Mouse (Mus musculus): Measurements from ENCODE around the gene Cep170b.

The Cep170b gene

DNA sequence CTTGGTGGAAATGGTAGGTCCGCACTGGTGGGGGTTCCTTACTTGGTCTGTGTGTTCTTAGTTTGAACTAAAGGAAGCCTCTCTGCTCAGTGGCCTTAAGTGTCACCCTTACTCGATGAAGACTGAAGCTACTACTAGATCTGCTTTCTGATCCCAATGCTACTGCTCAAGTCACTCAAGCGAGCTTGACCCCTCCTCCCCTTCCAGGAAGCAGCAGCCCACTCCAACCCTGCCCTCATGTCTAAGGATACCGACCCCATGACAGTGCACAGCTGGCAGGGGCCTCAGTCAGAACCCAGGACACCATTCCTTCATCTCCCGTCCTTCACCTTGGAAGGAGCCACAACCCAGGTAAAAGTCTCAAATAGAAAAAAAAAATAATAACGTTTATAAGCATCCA, at the start of gene Cep170b:
Gene Cep170b (plus strand): TSS at position 240 of the 400 bp plus-strand sequence.
- in situ Hi-C loops (cut with MboI, MseI): no loop called here

DNA sequence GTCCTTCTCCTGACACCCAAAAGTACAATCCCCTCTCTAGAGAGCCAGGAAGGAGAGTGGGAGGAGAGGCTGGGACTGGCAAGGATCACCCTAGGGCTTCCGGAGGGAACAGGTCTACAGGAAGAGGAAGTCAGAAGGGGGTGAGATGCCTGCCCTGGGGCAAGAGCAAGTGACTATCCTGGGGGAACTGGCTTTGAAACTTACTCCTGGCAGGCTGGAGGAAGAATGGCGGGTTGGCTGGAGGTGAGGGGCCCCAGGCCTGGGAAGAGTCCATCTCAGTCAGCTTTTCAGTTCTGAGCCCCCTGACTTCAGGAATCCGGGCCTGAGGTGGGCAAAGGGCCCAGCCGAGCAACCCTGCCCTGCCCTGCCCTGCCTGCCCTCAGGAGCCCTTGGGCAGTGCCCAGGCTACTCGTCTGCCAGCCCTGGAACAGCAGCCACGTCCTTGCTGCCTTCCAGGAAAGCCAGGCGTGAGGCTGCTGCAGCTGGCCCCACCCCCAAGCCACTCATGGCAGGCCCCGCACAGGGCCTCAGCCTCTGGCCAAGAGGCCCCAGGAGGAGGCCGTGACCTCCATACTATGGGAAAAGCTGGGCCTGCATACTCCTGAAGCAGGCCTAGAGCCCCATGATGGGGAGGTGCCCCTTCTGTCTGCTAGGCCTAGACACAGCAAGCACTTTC, 49.4 kb upstream of the Cep170b start:
- in situ Hi-C loops (cut with MboI, MseI): no loop called here

DNA sequence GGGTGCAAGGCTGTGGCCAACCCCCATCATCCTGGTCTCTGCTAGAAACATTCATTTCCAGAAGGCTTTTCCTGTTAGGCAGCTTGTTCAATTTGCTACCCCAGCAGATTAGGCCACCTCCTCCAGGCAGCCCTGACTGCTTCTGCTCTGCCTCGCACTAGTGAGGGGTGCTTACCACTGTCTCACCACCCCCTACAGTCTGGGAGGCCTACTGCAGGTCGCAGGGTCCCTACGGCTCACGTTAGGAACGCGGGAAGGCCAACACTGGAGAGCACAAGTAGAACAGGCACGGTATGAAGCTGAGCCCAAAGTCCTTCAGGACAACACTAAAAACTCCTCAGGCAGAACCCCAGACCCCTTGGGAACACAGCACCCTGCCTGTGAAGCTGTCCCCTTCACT, 48.4 kb upstream of the Cep170b start:
- in situ Hi-C loops (cut with MboI, MseI): no loop called here

DNA sequence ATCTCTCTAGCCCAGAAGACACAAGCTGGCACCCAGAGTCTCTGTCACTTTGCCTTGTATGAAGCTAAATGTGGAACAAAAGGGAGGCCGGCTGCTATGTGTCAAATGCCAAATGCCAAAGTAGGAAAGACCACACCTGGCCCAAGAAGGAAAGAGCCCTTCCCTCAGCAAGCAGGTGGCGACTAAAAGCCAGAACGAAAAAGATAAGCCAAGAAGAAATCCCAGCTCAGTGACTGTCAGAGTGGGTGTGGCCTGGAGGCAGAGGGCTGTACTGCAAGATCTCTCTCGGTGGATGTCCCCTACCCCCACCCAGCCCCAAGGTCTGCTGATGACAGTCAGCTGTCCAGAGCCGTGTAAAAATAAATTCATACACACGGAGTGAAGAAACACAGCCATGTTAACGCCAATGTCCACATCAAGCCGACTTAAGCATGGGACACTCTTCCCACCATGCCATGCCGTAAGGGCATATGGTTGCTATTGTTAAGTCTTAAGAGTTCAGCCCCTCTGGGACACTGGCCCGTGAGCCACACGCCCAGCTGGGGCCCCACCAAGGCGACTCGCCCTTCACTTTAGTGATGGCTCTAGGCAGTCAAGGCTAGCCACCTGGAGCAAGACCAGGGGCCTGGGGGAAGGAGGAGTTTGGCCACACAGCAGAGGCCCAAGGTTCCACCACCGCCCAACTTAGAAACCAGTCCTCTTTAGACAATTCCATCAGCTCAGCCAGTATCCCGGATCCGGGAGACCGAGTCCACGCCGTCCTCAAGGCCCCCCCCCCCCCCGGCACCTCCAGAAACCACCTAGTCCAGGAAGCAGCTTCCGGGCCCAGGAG, 47.3 kb upstream of the Cep170b start:
- in situ Hi-C loops (cut with MboI, MseI): no loop called here

GRCm38 (mm10) chr12:112673576-112674091, 46.6 kb upstream of the Cep170b start:
- in situ Hi-C loops (cut with MboI, MseI): no loop called here

DNA sequence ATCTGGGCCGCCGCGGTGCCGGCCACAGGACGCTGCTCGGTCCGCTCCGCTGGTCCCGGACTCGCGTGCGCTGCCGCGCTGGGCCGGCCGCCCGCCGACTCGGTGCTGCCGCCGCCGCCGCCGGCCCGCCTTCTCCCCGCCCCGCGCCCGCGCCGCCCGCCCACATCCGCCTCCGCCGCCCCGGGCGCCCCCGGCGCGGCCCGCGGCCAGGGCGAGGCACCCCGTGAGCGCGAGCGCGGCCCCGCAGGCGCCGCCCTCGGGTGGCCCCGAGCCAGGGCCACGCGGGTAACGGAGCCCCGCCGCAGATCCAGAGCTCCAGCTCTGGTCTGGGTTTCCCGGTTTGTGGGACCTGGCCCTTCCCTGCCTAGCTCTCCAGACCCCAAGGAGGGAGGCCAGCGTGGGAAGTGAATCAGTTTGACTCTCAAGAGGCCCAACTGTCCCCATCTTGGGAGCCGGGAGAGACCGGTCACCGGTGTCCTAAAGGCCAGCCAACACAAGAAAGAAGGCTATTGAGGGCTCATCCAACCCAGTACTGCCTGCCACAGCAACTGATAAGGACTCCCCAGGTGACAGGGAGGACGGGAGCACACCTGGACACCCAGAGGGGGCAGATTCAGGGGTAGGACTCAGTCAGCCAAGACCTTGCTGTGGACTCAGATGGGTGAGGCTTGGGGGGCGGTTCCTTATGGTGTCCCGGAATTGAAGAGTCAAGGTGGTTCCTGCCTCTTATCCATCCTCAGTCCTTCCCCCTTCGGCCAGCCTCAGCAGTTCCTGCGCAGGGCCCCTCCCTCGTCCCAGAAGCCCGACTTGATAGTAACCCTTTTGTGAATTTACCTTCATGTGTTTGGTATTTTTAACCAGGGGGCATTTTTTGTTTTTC, 45.9 kb upstream of the Cep170b start, which contains the start of gene Akt1:
Gene Akt1 (minus strand): TSS at position 753 of the 880 bp plus-strand sequence.
- in situ Hi-C loops (cut with MboI, MseI): no loop called here

DNA sequence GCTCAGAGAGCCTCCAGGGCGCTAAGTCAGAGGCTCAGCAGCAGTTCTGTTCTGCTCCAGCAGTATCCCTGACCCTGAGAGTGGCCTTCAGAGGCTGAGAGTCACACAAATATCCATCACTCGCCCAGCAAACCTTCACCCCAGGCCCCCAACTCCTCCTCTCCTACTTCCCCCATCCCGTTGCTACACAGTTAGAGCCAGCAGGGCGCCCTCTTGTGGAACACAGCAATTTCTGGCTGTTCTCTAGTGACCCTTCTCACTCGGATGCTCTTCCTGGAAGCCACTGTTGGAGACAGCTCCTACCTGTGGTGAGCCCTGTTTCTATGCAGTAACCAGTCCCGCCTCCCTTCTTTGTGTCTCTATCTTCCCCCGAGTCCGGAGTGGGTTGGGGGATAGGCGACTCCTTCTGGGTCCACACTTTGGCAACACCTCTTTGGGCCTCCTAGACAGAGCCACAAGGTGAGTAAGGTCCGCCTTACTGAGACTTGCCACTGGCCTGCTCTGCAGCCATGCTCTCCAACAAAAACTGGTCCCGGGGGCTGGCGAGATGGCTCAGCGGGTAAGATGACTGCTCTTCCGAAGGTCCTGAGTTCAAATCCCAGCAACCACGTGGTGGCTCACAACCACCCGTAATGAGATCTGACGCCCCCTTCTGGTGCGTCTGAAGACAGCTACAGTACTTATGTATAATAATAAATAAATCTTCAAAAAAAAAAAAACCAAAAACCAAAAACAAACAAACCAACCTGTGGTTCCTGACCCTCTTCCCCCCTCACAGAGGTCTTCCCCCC, 44.8 kb upstream of the Cep170b start:
- in situ Hi-C loops (cut with MboI, MseI): no loop called here

DNA sequence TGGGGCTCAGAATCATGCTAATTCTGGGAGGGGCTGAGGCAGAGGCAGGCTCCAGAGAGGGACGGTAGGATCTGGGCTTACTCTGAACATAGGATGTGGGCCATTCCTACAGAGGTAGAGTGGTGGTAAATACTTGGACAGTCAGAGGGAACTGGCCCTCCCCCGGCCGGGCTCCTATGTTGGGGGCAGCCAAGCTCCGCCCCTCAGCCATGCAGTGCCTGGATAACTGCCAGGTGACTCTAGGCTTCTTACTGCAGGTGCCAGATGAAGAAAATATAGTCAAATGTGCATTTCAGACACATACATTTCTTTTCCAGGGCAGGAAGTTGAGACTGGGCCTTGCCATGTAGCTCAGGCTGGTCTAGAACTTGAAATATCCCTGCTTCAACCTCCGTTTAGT, 43.2 kb upstream of the Cep170b start:
- in situ Hi-C loops (cut with MboI, MseI): no loop called here

- in situ Hi-C loops (cut with MboI, MseI): no loop called here
Observed at GRCm38 (mm10) chr12:112677943-112678554, 42.2 kb upstream of the Cep170b start.

DNA sequence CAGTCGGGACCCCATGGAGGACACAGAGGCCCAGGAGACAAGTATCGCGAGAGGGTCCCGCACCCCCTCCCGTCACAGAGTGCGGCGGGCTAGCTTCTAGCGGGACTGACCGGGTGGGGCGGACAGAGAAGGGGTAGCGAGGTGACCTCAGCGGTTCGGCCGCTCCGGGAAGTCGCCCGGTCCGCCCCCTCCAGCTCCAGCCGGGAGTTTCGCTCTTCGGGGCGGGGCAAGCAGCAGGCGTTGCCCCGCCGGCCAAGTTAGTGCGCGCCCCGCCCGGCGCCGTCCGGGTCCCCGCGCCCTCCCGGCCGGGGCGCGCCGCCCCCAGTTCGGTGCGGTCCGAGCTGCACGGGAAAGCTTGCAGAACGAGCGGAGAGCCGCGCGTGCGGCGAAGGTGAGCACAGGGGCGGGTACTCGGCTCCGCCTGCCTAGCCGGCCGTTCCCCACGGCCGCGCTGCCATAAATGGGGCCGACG, 41.7 kb upstream of the Cep170b start, which contains the start of gene Zbtb42:
Gene Zbtb42 (plus strand): TSS at position 274 of the 472 bp plus-strand sequence.
- in situ Hi-C loops (cut with MboI, MseI): no loop called here

DNA sequence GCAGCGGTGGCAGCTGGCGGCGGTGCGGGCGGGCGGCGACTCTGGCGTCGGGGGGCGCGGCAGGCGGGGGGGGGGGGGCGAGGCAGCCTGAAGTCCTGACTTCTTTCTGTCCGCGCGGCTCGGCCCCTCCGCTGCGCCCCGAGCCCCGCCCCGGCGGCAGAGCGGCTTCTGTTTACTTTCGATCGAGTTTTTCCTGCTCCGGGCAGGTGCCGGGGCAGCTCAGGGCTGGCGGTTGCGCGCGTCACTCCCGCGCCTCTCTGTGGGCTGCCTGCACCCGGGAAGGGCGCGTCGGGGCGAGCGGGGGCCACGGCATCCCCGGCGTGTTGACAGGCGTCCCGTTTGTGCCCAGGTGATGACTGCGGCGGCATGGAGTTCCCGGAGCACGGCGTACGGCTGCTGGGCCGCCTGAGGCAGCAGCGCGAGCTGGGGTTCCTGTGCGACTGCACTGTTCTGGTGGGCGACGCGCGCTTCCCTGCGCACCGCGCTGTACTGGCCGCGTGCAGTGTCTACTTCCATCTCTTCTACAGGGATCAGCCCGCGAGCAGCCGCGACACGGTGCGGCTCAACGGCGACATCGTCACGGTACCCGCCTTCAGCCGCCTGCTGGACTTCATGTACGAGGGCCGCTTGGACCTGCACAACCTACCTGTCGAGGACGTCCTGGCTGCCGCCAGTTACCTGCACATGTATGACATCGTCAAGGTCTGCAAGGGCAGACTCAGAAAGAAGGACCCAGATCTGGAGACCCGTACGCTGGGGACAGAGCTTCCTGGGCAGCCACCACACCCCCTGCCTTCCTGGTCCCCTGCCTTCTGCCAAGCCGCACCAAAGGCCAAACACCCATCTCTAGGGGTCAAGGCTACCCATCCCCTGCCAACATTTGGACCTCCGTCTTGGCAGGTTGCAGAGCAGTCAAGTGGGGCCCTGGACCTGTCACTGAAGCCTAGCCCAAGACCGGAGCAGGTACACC, 40.9 kb upstream of the Cep170b start:
- in situ Hi-C loops (cut with MboI, MseI): no loop called here

GRCm38 (mm10) chr12:112683351-112683750, 36.9 kb upstream of the Cep170b start:
- in situ Hi-C loops (cut with MboI, MseI): no loop called here

DNA sequence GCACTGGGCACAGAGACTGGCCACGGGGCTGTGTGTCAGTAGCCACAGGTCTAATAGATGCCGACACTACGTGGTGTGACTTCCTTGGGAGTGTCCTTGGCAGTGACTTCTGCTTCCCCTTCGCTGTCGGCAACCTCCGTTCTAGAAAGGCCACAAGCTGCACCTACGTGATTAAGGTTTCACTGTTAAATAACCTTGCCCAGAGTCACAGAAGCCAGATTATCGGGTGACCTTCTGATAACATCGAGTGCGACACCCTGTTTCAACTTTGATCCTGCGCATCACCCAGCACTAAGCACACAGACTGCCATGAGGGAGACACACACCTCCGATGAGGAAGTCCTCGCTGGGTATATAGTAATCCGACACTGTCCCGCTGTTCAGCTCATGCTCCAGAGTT, 31.8 kb upstream of the Cep170b start:
- in situ Hi-C loops (cut with MboI, MseI): no loop called here

DNA sequence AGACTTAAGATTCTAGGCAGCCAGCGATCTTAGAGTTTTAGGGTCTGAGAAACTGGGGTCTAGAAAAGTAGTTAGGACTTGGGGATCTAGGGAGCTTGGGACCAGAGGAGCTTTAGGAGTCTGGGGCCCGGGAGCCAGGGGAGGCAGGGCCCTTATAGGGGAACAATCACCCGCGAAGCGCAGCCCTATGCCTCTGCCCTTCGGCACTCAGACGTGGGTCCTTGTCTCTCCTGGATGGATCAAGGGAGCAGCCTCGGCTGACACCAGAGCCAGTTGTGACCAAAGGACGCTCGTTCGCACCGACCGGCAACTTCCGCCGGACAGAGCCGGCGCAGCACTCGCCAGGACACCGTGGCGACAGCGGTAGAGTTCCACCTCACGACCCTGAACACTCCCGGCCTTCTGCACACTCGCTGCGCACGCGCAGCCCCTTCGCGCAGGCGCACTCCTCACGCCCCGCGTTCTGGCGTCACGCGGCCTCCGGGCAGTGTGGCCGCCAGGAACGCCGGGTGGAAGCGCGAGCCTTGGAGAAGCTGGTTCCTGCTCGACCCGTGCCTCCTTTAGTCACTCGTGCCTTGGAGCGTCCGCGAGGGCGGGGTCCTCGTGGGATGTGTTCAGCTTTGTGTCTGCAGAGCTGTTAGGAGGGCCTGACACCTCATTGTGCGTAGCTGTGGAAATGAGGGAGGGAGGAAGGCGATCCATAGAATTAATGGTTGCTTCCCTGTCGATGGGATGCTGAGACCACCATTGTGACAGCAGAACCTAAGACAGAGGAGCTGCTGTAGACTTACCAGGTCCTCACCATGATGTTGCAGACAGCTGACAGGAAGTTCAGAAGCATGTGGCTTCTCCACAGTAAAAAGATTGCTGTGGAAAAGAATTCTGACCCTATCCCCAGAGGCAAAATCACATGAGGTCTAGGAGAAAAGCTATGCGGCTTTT, 26.8 kb upstream of the Cep170b start:
- in situ Hi-C loops (cut with MboI, MseI): no loop called here

- in situ Hi-C loops (cut with MboI, MseI): no loop called here
Observed at GRCm38 (mm10) chr12:112694127-112694475, 26.2 kb upstream of the Cep170b start.

GRCm38 (mm10) chr12:112696806-112697425, 23.3 kb upstream of the Cep170b start:
- in situ Hi-C loops (cut with MboI, MseI): no loop called here

- in situ Hi-C loops (cut with MboI, MseI): no loop called here
Observed at GRCm38 (mm10) chr12:112700522-112700921, 19.7 kb upstream of the Cep170b start.

Data from T-helper 2 cell (primary cell).